Mouse (Mus musculus): ENCODE measurements at regions not wholly inside any gene's neighbourhood (a gene's known extent, or its start where the extent isn't known, plus 50 kb on each side); places are given as distances from the start of the nearest gene placed in this dataset.
A peak's percentile ranks its signal among the peaks of the same experiment; 100 is the strongest.

DNA sequence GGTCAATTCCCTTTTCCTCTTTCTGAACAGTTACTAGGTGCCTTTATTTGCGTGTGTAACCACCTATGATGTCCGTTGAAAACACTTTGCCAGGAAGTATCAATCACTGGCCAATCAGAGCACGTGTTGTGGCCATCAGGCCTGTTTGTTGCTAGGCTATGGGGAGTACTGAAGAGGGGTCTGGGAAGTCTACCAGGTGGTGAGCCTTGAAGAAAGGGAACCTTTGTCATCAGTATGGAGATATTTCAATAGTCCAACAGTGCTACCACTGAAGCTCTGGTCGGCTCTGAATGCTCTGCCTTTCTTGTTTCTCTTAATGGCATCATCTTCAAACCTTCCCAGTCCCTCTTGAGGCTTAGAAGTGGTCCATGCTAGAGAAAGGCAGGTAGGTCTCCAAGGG, 124.6 kb upstream of the Bcor start:
- Histone ChIP-seq H3K9ac (no peak overlapping the region), H3K4me1 (peaks cover 18% of the 10 kb centered on the region), H3K9me3 (no peaks in the 10 kb centered on the region), H3K4me3 (no peak overlapping the region), H3K36me3 (no peaks in the 10 kb centered on the region), H3K4me2 (replicated peaks) (no peak overlapping the region), H3K27me3 (peaks cover 48% of the 10 kb centered on the region), H3K27ac (no peak overlapping the region)
- 72% methylated on average over 4 of the region's 4 CpGs for WGBS
- no peak for ATAC-seq (ENCODE audit: low FRiP score, low read depth)

DNA sequence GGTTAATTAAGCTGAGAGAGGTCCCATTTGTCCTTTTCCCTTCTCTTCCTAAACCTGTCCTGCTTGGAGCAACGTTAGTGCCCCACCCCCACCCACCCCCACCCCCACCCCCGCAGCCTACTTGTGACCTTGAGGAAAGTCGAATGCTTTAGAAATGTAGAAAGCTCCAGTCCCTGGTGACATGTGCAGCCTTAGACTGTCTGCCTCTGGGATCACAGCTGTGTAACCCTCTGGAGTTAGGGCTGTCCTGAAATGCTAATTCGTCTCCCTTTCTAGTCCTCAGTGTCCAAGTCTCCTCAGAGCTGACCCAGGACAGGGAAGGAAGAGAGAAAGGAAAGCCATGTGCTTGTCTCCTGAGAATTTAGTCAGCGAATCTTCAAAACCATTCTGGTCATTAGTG, 125.0 kb upstream of the Bcor start:
- no peaks in the 10 kb centered on the region for H3K9me3 ChIP-seq
- H3K36me3 ChIP-seq: no peaks in the 10 kb centered on the region
- H3K9ac ChIP-seq: no peak overlapping the region
- 33% methylated on average over 4 of the region's 5 CpGs for WGBS
- H3K4me1 ChIP-seq: peaks cover 18% of the 10 kb centered on the region
- H3K4me3 ChIP-seq: no peak overlapping the region
- no peak overlapping the region for H3K4me2 ChIP-seq (replicated peaks)
- no peak overlapping the region for H3K27ac ChIP-seq
- ATAC-seq (ENCODE audit: low FRiP score, low read depth): no peak
- peaks cover 48% of the 10 kb centered on the region for H3K27me3 ChIP-seq

DNA sequence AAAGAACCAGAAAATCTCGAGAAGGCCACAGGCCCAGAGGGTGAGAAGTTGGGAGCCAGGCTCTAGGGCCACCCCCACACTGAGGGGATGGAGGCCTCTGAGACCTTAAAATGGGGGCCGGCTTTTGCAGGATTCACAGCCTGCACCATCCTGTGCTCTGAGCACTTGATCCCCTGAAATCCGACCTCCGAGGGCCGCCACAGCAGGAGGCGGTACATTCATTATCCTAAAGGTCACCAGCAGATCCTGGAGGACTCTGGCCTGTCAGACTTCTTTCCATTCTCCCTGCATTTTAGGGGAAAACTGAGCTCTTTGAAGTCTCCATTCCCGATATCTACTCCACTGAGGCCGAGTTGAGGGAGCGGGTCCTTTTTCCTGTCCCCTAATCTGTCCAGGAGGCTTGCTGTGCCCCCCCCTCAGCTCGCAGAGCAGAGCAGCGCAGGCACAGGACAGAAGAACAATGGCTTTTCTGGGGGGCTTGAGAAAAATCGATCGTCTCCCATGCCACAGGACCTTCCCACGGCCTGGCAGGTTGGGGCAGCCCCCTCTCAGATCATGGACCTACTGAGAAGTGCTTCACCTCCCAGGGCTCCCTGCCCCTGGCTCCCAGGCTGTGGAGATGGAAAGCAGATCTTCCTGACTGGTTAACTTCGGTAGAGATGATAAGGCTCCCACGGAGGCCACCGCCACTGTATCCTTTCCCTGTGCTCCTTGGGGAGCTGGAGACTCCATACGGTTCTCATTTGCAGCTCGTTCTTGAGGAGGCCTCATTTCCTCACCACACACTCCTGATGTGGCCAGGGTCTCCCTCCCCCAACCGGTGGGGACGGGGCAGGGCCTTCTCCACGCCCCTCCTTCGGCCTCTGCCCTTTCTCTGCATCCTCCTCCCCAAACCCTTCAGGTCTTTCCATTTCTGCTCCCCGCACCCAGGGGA, 126.1 kb upstream of the Bcor start:
- H3K36me3 ChIP-seq: no peaks in the 10 kb centered on the region
- H3K4me1 ChIP-seq: peaks cover 18% of the 10 kb centered on the region
- peaks cover 57% of the 10 kb centered on the region for H3K27me3 ChIP-seq
- no peaks in the 10 kb centered on the region for H3K9me3 ChIP-seq
- H3K9ac ChIP-seq: no peak overlapping the region
- 19% methylated on average over 24 of the region's 24 CpGs for WGBS
- no peak overlapping the region for H3K4me3 ChIP-seq
- peak overlapping the region; percentile 25 for H3K4me2 ChIP-seq (replicated peaks)
- no peak overlapping the region for H3K27ac ChIP-seq
- ATAC-seq (ENCODE audit: low FRiP score, low read depth): peak; percentile 61; the same call in 1 of the 2 replicates

DNA sequence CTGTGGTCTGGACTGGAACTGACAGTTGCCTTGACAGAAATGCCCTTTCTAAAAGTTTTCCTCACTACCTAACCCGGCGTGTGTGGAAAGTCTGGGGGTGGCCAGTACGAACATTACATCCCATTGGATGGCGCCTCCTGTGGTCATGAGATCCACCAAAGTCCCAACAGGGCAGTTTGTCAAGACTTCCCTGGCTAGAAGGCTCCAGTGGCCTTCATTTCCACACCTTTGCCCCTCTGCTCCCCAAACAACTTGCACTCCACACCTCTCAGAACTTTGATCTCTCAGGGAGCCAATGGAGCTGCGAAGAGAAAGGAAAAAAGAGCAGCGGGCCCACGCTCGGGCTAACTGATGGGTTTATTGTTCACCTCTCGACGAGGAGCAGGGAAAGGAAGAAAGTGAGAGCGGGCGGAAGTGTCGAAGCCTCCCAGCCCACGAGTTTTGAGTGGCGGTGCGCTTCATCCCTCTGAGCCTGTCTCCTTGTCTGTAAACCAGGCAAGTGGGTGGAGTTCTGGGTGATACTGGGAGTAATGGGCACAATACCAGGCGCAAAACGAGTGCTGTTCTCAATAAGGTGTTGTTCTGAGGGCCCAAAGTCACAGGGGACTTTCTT, 126.9 kb upstream of the Bcor start:
- Histone ChIP-seq H3K4me2 (replicated peaks) (peak overlapping the region; percentile 25), H3K27ac (no peak overlapping the region), H3K27me3 (peaks cover 59% of the 10 kb centered on the region), H3K36me3 (no peaks in the 10 kb centered on the region), H3K4me3 (no peak overlapping the region), H3K9me3 (no peaks in the 10 kb centered on the region), H3K4me1 (peaks cover 18% of the 10 kb centered on the region), H3K9ac (no peak overlapping the region)
- ATAC-seq (ENCODE audit: low FRiP score, low read depth): 0 out of 2 replicates have a peak, but pooled peaks have one; percentile 32
- WGBS: 15% methylated on average over 18 of the region's 18 CpGs

DNA sequence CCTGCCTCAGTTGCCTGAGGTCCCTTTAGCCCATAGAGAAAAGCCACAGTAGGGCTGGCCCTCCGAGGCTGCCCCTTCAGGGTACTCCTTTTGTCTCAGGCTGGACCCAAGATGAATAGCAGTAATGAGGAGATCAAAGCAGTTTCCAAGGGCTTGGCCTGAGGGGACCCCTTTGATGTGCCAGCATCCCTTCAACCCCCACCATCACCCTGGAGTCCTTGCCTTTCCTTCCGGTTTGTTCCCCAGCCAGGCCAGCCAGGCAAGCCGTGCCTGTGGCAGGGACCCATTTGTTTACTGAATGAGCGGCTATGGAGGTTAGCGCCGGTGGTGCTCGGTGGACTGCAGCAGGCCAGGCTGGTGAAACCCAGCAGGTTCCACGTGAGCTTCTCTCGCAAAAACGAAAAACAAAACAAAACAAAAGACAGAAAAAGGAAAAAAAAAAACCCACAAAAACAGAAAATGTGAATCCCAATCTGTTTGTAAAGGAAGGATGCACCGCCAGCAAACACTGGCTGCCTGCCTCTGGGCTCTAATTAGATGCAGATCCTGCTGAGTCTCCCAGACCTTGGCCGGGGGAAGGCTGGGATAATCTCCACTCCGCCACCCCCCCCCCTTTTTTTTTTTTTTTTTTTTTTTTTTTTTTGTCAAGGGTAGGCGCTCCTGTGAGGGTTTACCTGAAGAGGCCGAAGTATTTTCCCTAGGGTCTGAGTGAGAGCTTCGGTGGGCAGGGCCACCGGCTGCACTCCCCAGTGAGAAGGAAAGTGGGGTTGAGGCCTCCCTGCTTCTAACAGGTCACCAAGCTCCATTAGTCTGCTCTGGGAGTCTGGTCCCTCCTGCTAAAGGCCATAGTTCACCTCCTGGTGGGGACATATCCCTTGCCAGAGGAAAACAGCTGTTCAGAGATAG, 127.8 kb upstream of the Bcor start:
- Histone ChIP-seq H3K4me3 (no peak overlapping the region), H3K27me3 (peaks cover 59% of the 10 kb centered on the region)

DNA sequence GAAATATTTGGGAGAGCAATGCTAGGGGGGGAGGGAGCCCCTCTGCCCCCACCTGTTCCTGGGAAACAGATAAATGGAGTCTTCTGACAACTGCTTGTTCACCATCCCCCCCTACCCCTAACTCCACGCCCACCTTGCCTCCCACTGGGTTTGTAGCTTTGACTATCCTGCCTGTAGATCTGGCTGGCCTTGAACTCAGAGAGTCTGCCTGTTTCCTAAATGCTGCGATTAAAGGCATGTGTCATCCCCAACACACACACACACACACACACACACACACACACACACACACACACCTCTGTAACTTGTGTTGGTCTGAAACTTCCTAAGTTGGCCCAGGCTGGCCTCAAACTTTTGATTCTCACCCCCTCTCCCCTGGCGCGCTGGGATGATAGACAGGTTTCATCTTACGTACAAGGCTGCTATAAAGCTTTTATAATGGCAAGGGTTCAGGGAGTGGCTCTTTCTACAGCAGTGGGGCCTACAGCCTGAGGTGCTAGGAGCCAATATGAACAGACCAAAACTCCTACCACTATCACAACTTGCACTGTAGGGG, 128.5 kb upstream of the Bcor start:
- no peak overlapping the region for H3K4me3 ChIP-seq
- WGBS: 30% methylated on average over 4 of the region's 5 CpGs
- ATAC-seq (ENCODE audit: low FRiP score, low read depth): no peak
- H3K4me1 ChIP-seq: peaks cover 18% of the 10 kb centered on the region
- H3K4me2 ChIP-seq (replicated peaks): no peak overlapping the region
- H3K9me3 ChIP-seq: no peaks in the 10 kb centered on the region
- H3K36me3 ChIP-seq: no peaks in the 10 kb centered on the region
- H3K9ac ChIP-seq: no peak overlapping the region
- H3K27me3 ChIP-seq: peaks cover 62% of the 10 kb centered on the region
- H3K27ac ChIP-seq: no peak overlapping the region

More for the DNA sequence above, 127.8 kb upstream of the Bcor start:
- 20% methylated on average over 17 of the region's 17 CpGs for WGBS
- ATAC-seq (ENCODE audit: low FRiP score, low read depth): no peak
- H3K4me2 ChIP-seq (replicated peaks): no peak overlapping the region
- no peak overlapping the region for H3K9ac ChIP-seq
- H3K9me3 ChIP-seq: no peaks in the 10 kb centered on the region
- H3K4me1 ChIP-seq: peaks cover 18% of the 10 kb centered on the region
- H3K36me3 ChIP-seq: no peaks in the 10 kb centered on the region
- no peak overlapping the region for H3K27ac ChIP-seq

DNA sequence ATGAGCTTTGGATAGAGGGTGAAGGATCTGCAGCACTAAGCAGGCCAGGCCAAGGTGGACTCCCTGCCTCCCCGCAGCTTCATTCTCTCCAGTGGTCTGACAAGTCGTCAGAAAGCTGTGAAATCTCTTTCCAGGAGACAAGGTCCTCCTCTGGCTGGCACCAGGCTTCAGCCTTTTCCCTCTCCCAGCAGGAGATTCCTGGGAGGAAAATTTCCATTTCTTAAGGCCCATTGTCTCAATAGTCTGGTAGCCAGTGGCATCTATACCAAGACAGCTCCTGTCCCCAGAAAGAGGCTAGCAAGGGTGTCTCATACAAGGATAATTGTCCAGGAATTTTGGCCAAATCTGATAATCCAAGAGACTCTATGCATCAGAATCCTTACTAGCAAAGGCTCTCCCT, 133.0 kb upstream of the Bcor start:
- Histone ChIP-seq H3K4me3 (no peak overlapping the region), H3K9me3 (no peaks in the 10 kb centered on the region), H3K9ac (no peak overlapping the region), H3K36me3 (no peaks in the 10 kb centered on the region), H3K4me2 (replicated peaks) (no peak overlapping the region), H3K27me3 (peaks cover 34% of the 10 kb centered on the region), H3K4me1 (peaks cover 17% of the 10 kb centered on the region), H3K27ac (no peak overlapping the region)
- WGBS: 38% methylated on average over 2 of the region's 2 CpGs
- ATAC-seq (ENCODE audit: low FRiP score, low read depth): no peak

DNA sequence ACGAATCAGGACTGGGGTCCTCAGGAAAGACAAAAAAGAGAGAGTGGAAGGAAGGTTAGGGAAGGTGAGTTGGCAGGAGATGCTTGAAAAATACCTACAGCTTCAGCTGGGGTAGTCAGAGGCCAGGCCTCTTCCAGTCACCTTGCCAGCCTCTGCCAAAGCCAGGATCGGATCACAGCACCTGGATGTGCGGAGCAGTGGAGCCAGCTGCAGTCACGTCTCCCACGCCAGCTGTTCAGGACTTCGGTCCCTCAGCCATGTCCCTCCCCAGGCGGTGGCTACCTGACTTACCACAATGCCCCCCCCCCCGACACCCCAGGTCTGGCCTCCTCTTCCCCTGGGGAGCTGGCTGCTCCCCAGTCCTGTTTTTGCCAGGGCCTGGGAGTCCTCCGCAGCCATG, 134.3 kb upstream of the Bcor start:
- no peak for ATAC-seq (ENCODE audit: low FRiP score, low read depth)
- 35% methylated on average over 9 of the region's 9 CpGs for WGBS
- H3K36me3 ChIP-seq: no peaks in the 10 kb centered on the region
- peaks cover 13% of the 10 kb centered on the region for H3K4me1 ChIP-seq
- no peak overlapping the region for H3K4me3 ChIP-seq
- no peak overlapping the region for H3K4me2 ChIP-seq (replicated peaks)
- no peaks in the 10 kb centered on the region for H3K9me3 ChIP-seq
- no peak overlapping the region for H3K9ac ChIP-seq
- H3K27ac ChIP-seq: no peak overlapping the region
- peaks cover 24% of the 10 kb centered on the region for H3K27me3 ChIP-seq

DNA sequence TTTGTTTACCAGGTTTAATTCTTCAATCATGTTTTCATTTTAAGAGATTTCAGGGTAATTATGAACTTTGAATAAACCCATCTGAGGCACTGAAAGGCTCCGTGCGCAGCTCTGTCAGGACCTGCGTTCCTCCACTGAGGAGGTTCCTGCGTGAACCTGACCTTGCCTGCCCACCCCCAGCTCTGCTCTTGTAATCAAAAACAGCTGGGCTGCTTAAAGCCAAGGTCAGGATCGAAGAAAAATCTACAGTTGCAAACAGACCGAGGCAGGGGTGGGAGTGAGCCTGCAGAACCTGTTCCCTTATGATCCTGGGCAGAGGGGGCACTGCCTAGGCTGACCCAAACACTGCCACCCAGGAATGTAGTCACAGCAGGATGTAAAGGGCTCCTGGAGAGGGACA, 134.8 kb upstream of the Bcor start:
- H3K9me3 ChIP-seq: no peaks in the 10 kb centered on the region
- H3K27me3 ChIP-seq: peaks cover 28% of the 10 kb centered on the region
- no peak overlapping the region for H3K4me3 ChIP-seq
- H3K4me2 ChIP-seq (replicated peaks): 0 out of 2 replicates have a peak overlapping the region, but pooled peaks have one; percentile 4
- WGBS: 18% methylated on average over 6 of the region's 6 CpGs
- H3K27ac ChIP-seq: no peak overlapping the region
- H3K4me1 ChIP-seq: peaks cover 13% of the 10 kb centered on the region
- no peaks in the 10 kb centered on the region for H3K36me3 ChIP-seq
- ATAC-seq (ENCODE audit: low FRiP score, low read depth): no peak
- H3K9ac ChIP-seq: no peak overlapping the region

DNA sequence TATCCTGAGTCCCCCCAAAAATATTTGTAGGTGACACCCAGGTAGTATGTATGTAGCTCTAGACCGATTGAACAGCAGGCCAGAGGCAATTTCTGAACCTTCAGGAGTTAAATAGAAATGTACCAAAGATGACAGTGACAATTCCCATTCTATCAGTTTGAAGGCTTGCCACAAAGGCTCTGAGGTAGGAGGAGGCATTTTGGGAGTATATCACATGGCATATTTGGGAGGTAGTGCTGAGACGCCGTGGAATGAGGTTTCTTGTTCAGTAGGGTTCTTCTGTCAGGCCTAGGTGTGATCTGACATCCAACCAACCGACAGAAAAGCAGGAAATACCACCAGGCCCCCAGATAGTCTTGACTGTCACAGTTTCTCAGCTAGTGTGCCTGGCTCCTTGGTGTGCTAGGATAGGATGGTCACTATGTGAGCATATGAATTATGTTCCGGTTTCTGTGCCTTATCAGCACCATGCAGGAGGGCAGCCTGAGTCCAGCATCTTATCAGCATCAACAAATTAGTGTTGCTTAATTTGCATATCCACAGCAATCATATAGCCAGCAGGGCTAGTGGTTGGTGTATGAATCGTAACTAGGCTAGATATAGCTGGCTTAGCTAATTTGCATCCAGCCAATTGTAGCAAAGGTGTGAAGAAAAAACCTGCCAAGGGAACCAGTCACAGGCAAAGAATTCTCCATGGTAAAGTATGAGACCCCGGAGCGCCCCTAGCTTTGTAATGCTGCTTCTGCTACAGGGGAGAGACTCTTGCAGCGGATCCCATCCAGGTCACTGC, 136.3 kb upstream of the Bcor start:
- Histone ChIP-seq H3K4me2 (replicated peaks) (no peak overlapping the region), H3K27ac (no peak overlapping the region), H3K9me3 (no peaks in the 10 kb centered on the region), H3K36me3 (no peaks in the 10 kb centered on the region), H3K4me1 (peaks cover 13% of the 10 kb centered on the region), H3K27me3 (peaks cover 17% of the 10 kb centered on the region), H3K9ac (no peak overlapping the region), H3K4me3 (no peak overlapping the region)
- no peak for ATAC-seq (ENCODE audit: low FRiP score, low read depth)
- WGBS: 71% methylated on average over 9 of the region's 9 CpGs

DNA sequence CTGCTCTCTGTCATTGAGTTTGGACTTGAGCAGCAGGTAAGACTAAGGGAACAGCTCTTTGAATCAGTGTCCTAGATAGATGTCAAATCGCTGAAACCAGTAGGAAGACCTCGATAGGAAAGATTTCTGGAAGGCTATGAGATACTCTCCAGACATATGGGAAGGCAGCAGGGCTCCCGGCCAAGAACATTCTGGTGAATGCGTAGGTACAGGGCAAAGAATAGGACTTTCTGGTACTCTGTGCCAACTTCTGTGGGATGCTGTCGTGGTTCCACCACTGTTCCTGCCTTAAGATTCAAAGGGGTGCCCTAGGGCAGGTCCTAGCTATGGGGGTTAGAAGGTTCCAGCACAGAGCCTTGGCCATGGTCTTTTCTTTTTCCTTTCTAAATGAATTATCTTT, 138.5 kb upstream of the Bcor start:
- Histone ChIP-seq H3K9me3 (no peaks in the 10 kb centered on the region), H3K9ac (no peak overlapping the region), H3K27ac (no peak overlapping the region), H3K4me3 (no peak overlapping the region), H3K36me3 (no peaks in the 10 kb centered on the region), H3K27me3 (peaks cover 14% of the 10 kb centered on the region), H3K4me1 (peaks cover 13% of the 10 kb centered on the region), H3K4me2 (replicated peaks) (no peak overlapping the region)
- no peak for ATAC-seq (ENCODE audit: low FRiP score, low read depth)
- WGBS: 83% methylated on average over 5 of the region's 5 CpGs

Data from limb, embryonic 13.5 days (tissue).